Mouse (Mus musculus): ENCODE measurements at regions not wholly inside any gene's neighbourhood (a gene's known extent, or its start where the extent isn't known, plus 50 kb on each side); places are given as distances from the start of the nearest gene placed in this dataset.

DNA sequence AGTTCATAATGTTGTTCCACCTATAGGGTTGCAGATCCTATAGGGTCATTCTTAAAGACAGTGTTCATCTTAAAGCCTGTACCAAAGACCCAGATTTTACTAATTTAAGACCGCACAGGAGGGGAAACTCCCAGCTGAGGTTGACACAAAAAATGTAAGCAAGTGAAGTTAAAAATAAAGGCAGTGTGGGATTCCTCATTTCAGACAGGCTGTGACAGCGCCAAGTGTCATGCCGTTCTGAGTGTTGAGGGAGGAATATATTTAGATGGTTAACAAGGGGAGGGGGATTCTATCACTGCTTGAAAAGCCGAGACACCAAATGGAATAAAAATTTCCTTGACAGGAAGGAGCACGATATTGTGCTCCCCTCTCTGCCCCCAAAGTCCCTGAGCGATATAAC, 123.9 kb downstream of the Edem1 start:
- TF ChIP-seq CTCF (IDR thresholded peaks at IDR 0.05; ENCODE audit: extremely low read depth, insufficient read depth, insufficient read length, insufficient replicate concordance) (no peak), POLR2A (IDR thresholded peaks at IDR 0.05; ENCODE audit: low read depth, low read length) (no peak)

All from spleen, adult 2 months (tissue).